Mouse (Mus musculus) ES-Bruce4 (cell line): ENCODE results near the gene Slc16a6. TPM values are rescaled to one million over a fixed set of nuclear protein-coding genes. Genes with fewer than 3 reads are reported as not detected.

Experiments
- H3K27ac ChIP-seq: 2 replicates; pipeline ENCODE4 v1.5.1; 2012; ENCODE audit warnings: low read length, inconsistent platforms; ENCODE audit not compliant: insufficient read depth
- H3K27me3 ChIP-seq: 2 replicates; pipeline ENCODE4 v1.6.1; 2012; ENCODE audit warnings: mild to moderate bottlenecking, low read length, inconsistent platforms; ENCODE audit not compliant: control insufficient read depth, poor library complexity, insufficient read depth, severe bottlenecking
- H3K36me3 ChIP-seq: 2 replicates; pipeline ENCODE4 v1.6.1; 2012; ENCODE audit warnings: inconsistent platforms, mild to moderate bottlenecking, low read length, moderate library complexity; ENCODE audit not compliant: control insufficient read depth, poor library complexity, insufficient read depth, severe bottlenecking
- H3K4me1 ChIP-seq: one replicate; pipeline ENCODE4 v1.8.1; 2011; ENCODE audit warnings: low read length; ENCODE audit not compliant: control insufficient read depth, insufficient read depth
- H3K4me3 ChIP-seq: 2 replicates; pipeline ENCODE4 v1.5.1; 2011; ENCODE audit warnings: low read depth, mild to moderate bottlenecking, low read length
- H3K9ac ChIP-seq: 2 replicates; pipeline ENCODE4 v1.6.1; 2012; ENCODE audit warnings: low read depth, mild to moderate bottlenecking, inconsistent platforms; ENCODE audit not compliant: poor library complexity, severe bottlenecking
- H3K9me3 ChIP-seq: replicated peaks from 2 replicates; pipeline ENCODE4 v1.6.1; 2012; ENCODE audit warnings: mild to moderate bottlenecking, low read length, inconsistent platforms; ENCODE audit not compliant: control insufficient read depth, poor library complexity, insufficient read depth, severe bottlenecking
- CTCF ChIP-seq: IDR thresholded peaks from one replicate; pipeline ENCODE4 v1.8.1; 2011; ENCODE audit warnings: low read depth, low read length
- EP300 ChIP-seq: IDR thresholded peaks from 2 replicates; pipeline ENCODE4 v1.6.1; 2011; ENCODE audit warnings: low read depth, low read length; ENCODE audit not compliant: insufficient read depth
- POLR2A ChIP-seq: IDR thresholded peaks from one replicate; pipeline ENCODE4 v1.8.1; 2011; ENCODE audit warnings: low read length; ENCODE audit not compliant: insufficient read depth
- polyA plus RNA-seq: library from polyadenylated mRNA; stranded (reverse); fragments of >200 nt; gene quantifications from 2 replicates; pipeline ENCODE4 v1.2.4, GENCODE M21; 2011; ENCODE audit warnings: low read depth; ENCODE audit not compliant: missing spikeins, insufficient read depth, insufficient read length

Slc16a6 gene
- polyA plus RNA-seq, 1 experiment = 14.7 TPM

DNA sequence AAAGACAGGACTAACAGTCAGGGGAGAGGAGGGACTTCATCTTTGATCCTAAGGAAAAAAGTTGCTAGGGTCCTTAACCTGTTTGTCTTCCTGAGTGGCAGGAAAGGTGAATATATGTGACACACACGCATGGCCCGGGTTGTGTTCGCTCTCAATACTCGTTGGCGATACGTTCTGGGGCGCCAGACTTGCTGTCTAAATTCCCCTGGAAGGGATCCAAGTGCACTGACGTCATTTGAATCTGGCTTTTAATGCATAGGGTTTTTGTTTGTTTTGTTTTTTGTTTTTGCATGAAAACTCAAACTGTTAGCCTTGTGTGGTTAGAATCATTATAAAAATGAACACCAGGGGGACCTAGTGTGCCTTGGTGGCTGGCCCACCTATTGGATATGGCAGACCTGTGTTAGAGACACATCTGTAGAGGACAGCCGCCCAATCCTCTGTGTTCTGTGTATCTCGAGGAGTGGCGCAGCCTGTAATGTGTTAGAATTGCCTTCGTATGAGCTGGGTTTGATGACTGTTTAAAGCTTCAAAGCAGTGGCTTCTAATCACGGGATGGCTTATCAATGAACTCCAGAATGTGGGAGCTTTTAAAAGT lies 27.9 kb downstream of the Slc16a6 start:
- H3K4me3 ChIP-seq = no peak overlapping the region
- H3K9ac ChIP-seq = no peak overlapping the region
- H3K4me1 ChIP-seq = no peaks in the 10 kb centered on the region
- no peaks in the 10 kb centered on the region for H3K27me3 ChIP-seq
- H3K9me3 ChIP-seq = no peaks in the 10 kb centered on the region
- no peaks in the 10 kb centered on the region for H3K36me3 ChIP-seq
- no peak for TF ChIP-seq POLR2A
- TF ChIP-seq CTCF = peak; percentile 51
- TF ChIP-seq EP300 = no peak
- no peak overlapping the region for H3K27ac ChIP-seq

GRCm38 (mm10) chr11:109444600-109444999 lies 28.8 kb downstream of the Slc16a6 start:
- no peaks in the 10 kb centered on the region for H3K9me3 ChIP-seq
- no peak overlapping the region for H3K4me3 ChIP-seq
- no peak overlapping the region for H3K9ac ChIP-seq
- no peak overlapping the region for H3K27ac ChIP-seq
- H3K27me3 ChIP-seq = no peaks in the 10 kb centered on the region
- H3K4me1 ChIP-seq = no peaks in the 10 kb centered on the region
- no peaks in the 10 kb centered on the region for H3K36me3 ChIP-seq
- TF ChIP-seq POLR2A = no peak
- TF ChIP-seq CTCF = peak; percentile 74

- H3K4me3 ChIP-seq = no peak overlapping the region
- H3K27ac ChIP-seq = no peak overlapping the region
- no peaks in the 10 kb centered on the region for H3K9me3 ChIP-seq
- H3K4me1 ChIP-seq = no peaks in the 10 kb centered on the region
- no peak overlapping the region for H3K9ac ChIP-seq
- no peak for TF ChIP-seq EP300
- TF ChIP-seq POLR2A = no peak
- no peak for TF ChIP-seq CTCF
- no peaks in the 10 kb centered on the region for H3K27me3 ChIP-seq
- no peaks in the 10 kb centered on the region for H3K36me3 ChIP-seq
Measured at GRCm38 (mm10) chr11:109443468-109444263, 29.7 kb downstream of the Slc16a6 start.

DNA sequence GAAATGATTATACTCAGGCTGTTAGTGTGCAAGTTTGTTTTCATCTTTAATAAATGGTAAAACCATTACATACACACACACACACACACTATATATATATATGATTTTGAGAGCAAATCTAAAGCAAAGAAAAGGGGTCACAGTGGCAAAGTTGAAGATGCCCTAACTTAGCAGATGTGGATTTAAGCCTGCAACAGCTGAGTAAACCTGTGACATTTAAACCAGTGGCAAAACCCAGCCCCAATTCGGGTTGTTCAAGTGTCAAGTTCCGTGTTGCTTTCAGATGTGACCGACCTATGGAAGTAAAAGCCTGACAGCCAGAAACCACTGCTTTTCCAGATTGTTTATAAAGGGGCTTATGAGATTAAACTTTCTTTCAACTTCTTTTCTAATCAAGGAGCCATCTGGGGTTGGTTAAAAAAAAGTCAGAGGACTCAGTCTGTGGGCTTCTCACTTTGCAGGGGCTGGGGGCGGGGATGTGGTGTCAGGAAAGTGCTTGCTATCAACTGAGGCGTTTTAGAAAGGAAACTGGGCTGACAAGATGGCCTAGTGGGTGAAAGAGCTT lies 31.1 kb downstream of the Slc16a6 start:
- no peak overlapping the region for H3K9ac ChIP-seq
- no peaks in the 10 kb centered on the region for H3K36me3 ChIP-seq
- no peak overlapping the region for H3K4me3 ChIP-seq
- no peak overlapping the region for H3K27ac ChIP-seq
- no peaks in the 10 kb centered on the region for H3K4me1 ChIP-seq
- no peaks in the 10 kb centered on the region for H3K27me3 ChIP-seq
- TF ChIP-seq CTCF = no peak
- TF ChIP-seq POLR2A = no peak
- no peak for TF ChIP-seq EP300
- no peaks in the 10 kb centered on the region for H3K9me3 ChIP-seq

GRCm38 (mm10) chr11:109441119-109441518 lies 32.3 kb downstream of the Slc16a6 start:
- Histone ChIP-seq H3K36me3 (no peaks in the 10 kb centered on the region), H3K9ac (no peak overlapping the region), H3K27ac (no peak overlapping the region), H3K27me3 (no peaks in the 10 kb centered on the region), H3K4me3 (no peak overlapping the region), H3K9me3 (no peaks in the 10 kb centered on the region), H3K4me1 (no peaks in the 10 kb centered on the region)
- TF ChIP-seq POLR2A (no peak), CTCF (peak; percentile 85)

- TF ChIP-seq CTCF (no peak), EP300 (no peak), POLR2A (no peak)
- H3K27me3 ChIP-seq = no peaks in the 10 kb centered on the region
Measured at GRCm38 (mm10) chr11:109440641-109441040, 32.8 kb downstream of the Slc16a6 start.

More at GRCm38 (mm10) chr11:109440641-109441040, 32.8 kb downstream of the Slc16a6 start:
- H3K4me3 ChIP-seq = no peak overlapping the region
- H3K27ac ChIP-seq = no peak overlapping the region
- no peak overlapping the region for H3K9ac ChIP-seq
- H3K4me1 ChIP-seq = no peaks in the 10 kb centered on the region
- no peaks in the 10 kb centered on the region for H3K36me3 ChIP-seq
- no peaks in the 10 kb centered on the region for H3K9me3 ChIP-seq
